Mouse (Mus musculus) forebrain, embryonic 15.5 days (tissue): Measurements from ENCODE around the gene Gm5142. TPM values are rescaled to one million over a fixed set of nuclear protein-coding genes. Genes with fewer than 3 reads are reported as not detected.

Experiments used
- ATAC-seq: fragments of 200-750 bp; cut with Nextera tagmentation; replicated peaks from 2 replicates; pipeline ENCODE4 v1.8.0; 2017; ENCODE audit warnings: mild to moderate bottlenecking, moderate TSS enrichment, moderate library complexity
- H3K27ac ChIP-seq: fragments of 300-500 bp; sonication (generic); replicated peaks from 2 replicates; pipeline ENCODE4 v1.5.1; 2015; ENCODE audit warnings: mild to moderate bottlenecking, inconsistent platforms
- H3K27me3 ChIP-seq: fragments of 300-500 bp; sonication (generic); 2 replicates; pipeline ENCODE4 v1.6.1; 2015; ENCODE audit warnings: inconsistent platforms
- H3K36me3 ChIP-seq: fragments of 300-500 bp; sonication (generic); 2 replicates; pipeline ENCODE4 v1.6.1; 2015; ENCODE audit warnings: mild to moderate bottlenecking, inconsistent platforms
- H3K4me1 ChIP-seq: fragments of 300-500 bp; sonication (generic); 2 replicates; pipeline ENCODE4 v1.6.1; 2015; ENCODE audit warnings: inconsistent platforms
- H3K4me2 ChIP-seq: fragments of 300-500 bp; sonication (generic); replicated peaks from 2 replicates; pipeline ENCODE4 v1.6.1; 2015; ENCODE audit warnings: mild to moderate bottlenecking, inconsistent platforms
- H3K4me3 ChIP-seq: fragments of 300-500 bp; sonication (generic); 2 replicates; pipeline ENCODE4 v1.5.1; 2015; ENCODE audit warnings: mild to moderate bottlenecking, inconsistent platforms
- H3K9ac ChIP-seq: fragments of 300-500 bp; sonication (generic); replicated peaks from 2 replicates; pipeline ENCODE4 v1.6.1; 2015; ENCODE audit warnings: mild to moderate bottlenecking, inconsistent platforms
- H3K9me3 ChIP-seq: fragments of 300-500 bp; sonication (generic); 2 replicates; pipeline ENCODE4 v1.6.1; 2016; ENCODE audit warnings: inconsistent platforms
- WGBS: fragments of 180-500 bp; shearing (Covaris S2); methylation state at CpG from one replicate; pipeline ENCODE4 v1.1.7; 2015; ENCODE audit warnings: mixed read lengths; 5-methylcytosine and 5-hydroxymethylcytosine counted together
- polyA plus RNA-seq: library from polyadenylated mRNA; unstranded; fragments of >200 nt; fragmentation: Nextera tagmentation; extraction: Ambion mirVana; gene quantifications from 2 replicates; pipeline ENCODE4 v1.2.1, GENCODE M21; 2015

Gene Gm5142
- polyA plus RNA-seq = not detected in 2 replicates

GRCm38 (mm10) chr14:59178649-59179048 lies at the start of gene Gm5142:
Gm5142 (minus strand) TSS chr14:59178749.
- Histone ChIP-seq H3K27me3 (no peaks in the 10 kb centered on the region), H3K4me1 (no peaks in the 10 kb centered on the region), H3K9me3 (no peaks in the 10 kb centered on the region), H3K27ac (no peak within 1 kb of the TSS), H3K4me2 (no peak within 1 kb of the TSS), H3K36me3 (no peaks in the 10 kb centered on the region), H3K9ac (no peak within 1 kb of the TSS), H3K4me3 (no peak within 1 kb of the TSS)
- WGBS = 94% methylated on average over 3 of the region's 3 CpGs
- ATAC-seq = no peak

- Histone ChIP-seq H3K4me1 (no peaks in the 10 kb centered on the region), H3K9ac (no peak overlapping the region), H3K4me2 (no peak overlapping the region), H3K4me3 (no peak overlapping the region), H3K9me3 (no peaks in the 10 kb centered on the region), H3K27me3 (no peaks in the 10 kb centered on the region), H3K36me3 (peaks cover 92% of the 10 kb centered on the region), H3K27ac (no peak overlapping the region)
- 96% methylated on average over 11 of the region's 11 CpGs for WGBS
- no peak for ATAC-seq
Measured at GRCm38 (mm10) chr14:59226240-59226639, 47.7 kb upstream of the Gm5142 start.

GRCm38 (mm10) chr14:59219241-59219640 lies 40.7 kb upstream of the Gm5142 start:
- Histone ChIP-seq H3K4me1 (no peaks in the 10 kb centered on the region), H3K27ac (no peak overlapping the region), H3K27me3 (no peaks in the 10 kb centered on the region), H3K4me2 (no peak overlapping the region), H3K36me3 (peaks cover 62% of the 10 kb centered on the region), H3K9ac (no peak overlapping the region), H3K9me3 (no peaks in the 10 kb centered on the region), H3K4me3 (no peak overlapping the region)
- ATAC-seq = no peak
- WGBS = 85% methylated on average over 3 of the region's 3 CpGs

- ATAC-seq = no peak
- H3K27me3 ChIP-seq = no peaks in the 10 kb centered on the region
- H3K36me3 ChIP-seq = peaks cover 17% of the 10 kb centered on the region
- H3K4me2 ChIP-seq = no peak overlapping the region
- no peak overlapping the region for H3K4me3 ChIP-seq
- no peak overlapping the region for H3K27ac ChIP-seq
- no peaks in the 10 kb centered on the region for H3K9me3 ChIP-seq
- no peak overlapping the region for H3K9ac ChIP-seq
- WGBS = 91% methylated on average over 2 of the region's 2 CpGs
- peaks cover 27% of the 10 kb centered on the region for H3K4me1 ChIP-seq
Measured at GRCm38 (mm10) chr14:59209816-59210215, 31.3 kb upstream of the Gm5142 start.

GRCm38 (mm10) chr14:59209003-59209402 lies 30.5 kb upstream of the Gm5142 start:
- 92% methylated on average over 7 of the region's 7 CpGs for WGBS
- no peak overlapping the region for H3K4me2 ChIP-seq
- H3K36me3 ChIP-seq = peaks cover 16% of the 10 kb centered on the region
- H3K9me3 ChIP-seq = no peaks in the 10 kb centered on the region
- no peak overlapping the region for H3K4me3 ChIP-seq
- no peaks in the 10 kb centered on the region for H3K27me3 ChIP-seq
- ATAC-seq = no peak
- H3K4me1 ChIP-seq = peaks cover 35% of the 10 kb centered on the region
- no peak overlapping the region for H3K27ac ChIP-seq
- no peak overlapping the region for H3K9ac ChIP-seq

GRCm38 (mm10) chr14:59205976-59206583 lies 27.5 kb upstream of the Gm5142 start:
- no peaks in the 10 kb centered on the region for H3K27me3 ChIP-seq
- no peak overlapping the region for H3K4me2 ChIP-seq
- no peaks in the 10 kb centered on the region for H3K9me3 ChIP-seq
- no peak overlapping the region for H3K4me3 ChIP-seq
- 43% methylated on average over 10 of the region's 10 CpGs for WGBS
- peaks cover 53% of the 10 kb centered on the region for H3K4me1 ChIP-seq
- peak overlapping the region; percentile 25 for H3K9ac ChIP-seq
- ATAC-seq = no peak
- no peak overlapping the region for H3K27ac ChIP-seq
- no peaks in the 10 kb centered on the region; the same call in 1 of the 2 replicates for H3K36me3 ChIP-seq

- ATAC-seq = no peak
- no peaks in the 10 kb centered on the region for H3K9me3 ChIP-seq
- 28% methylated on average over 7 of the region's 7 CpGs for WGBS
- no peak overlapping the region for H3K4me3 ChIP-seq
- H3K27ac ChIP-seq = no peak overlapping the region; the same call in 1 of the 2 replicates
- no peaks in the 10 kb centered on the region for H3K27me3 ChIP-seq
- H3K4me1 ChIP-seq = peaks cover 56% of the 10 kb centered on the region
- H3K36me3 ChIP-seq = no peaks in the 10 kb centered on the region; the same call in 1 of the 2 replicates
- peak overlapping the region; percentile 95; the same call in 1 of the 2 replicates for H3K4me2 ChIP-seq
- H3K9ac ChIP-seq = peak overlapping the region; percentile 31
Measured at GRCm38 (mm10) chr14:59205461-59205860, 26.9 kb upstream of the Gm5142 start.

- no peak for ATAC-seq
- Histone ChIP-seq H3K27ac (peak overlapping the region; percentile 97), H3K4me1 (peaks cover 47% of the 10 kb centered on the region), H3K27me3 (no peaks in the 10 kb centered on the region), H3K36me3 (no peaks in the 10 kb centered on the region), H3K4me2 (peak overlapping the region; percentile 95), H3K4me3 (peak overlapping the region; percentile 72), H3K9ac (peak overlapping the region; percentile 92), H3K9me3 (no peaks in the 10 kb centered on the region)
- WGBS = 1% methylated on average over 21 of the region's 21 CpGs
Measured at GRCm38 (mm10) chr14:59201604-59202215, 23.2 kb upstream of the Gm5142 start.

- ATAC-seq = peak; percentile 96
- Histone ChIP-seq H3K9me3 (no peaks in the 10 kb centered on the region), H3K27ac (peak within 1 kb of the TSS; percentile 97), H3K36me3 (no peaks in the 10 kb centered on the region), H3K4me2 (peak within 1 kb of the TSS; percentile 95), H3K27me3 (no peaks in the 10 kb centered on the region), H3K9ac (peak within 1 kb of the TSS; percentile 92), H3K4me1 (peaks cover 41% of the 10 kb centered on the region), H3K4me3 (peak within 1 kb of the TSS; percentile 72)
- WGBS = under 1% methylated on average over 95 of the region's 96 CpGs
Measured at GRCm38 (mm10) chr14:59200711-59201603, 22.4 kb upstream of the Gm5142 start, which contains the start of gene Rcbtb1. Rcbtb1 (plus strand) TSS chr14:59201209.

GRCm38 (mm10) chr14:59186121-59186520 lies 7.6 kb upstream of the Gm5142 start:
- Histone ChIP-seq H3K4me1 (no peaks in the 10 kb centered on the region), H3K4me3 (no peak overlapping the region), H3K9me3 (no peaks in the 10 kb centered on the region), H3K27ac (no peak overlapping the region), H3K9ac (no peak overlapping the region), H3K36me3 (no peaks in the 10 kb centered on the region), H3K27me3 (no peaks in the 10 kb centered on the region), H3K4me2 (no peak overlapping the region)
- ATAC-seq = no peak
- WGBS = 91% methylated on average over 2 of the region's 2 CpGs

- no peaks in the 10 kb centered on the region for H3K36me3 ChIP-seq
- no peak overlapping the region for H3K27ac ChIP-seq
- H3K4me3 ChIP-seq = no peak overlapping the region
- ATAC-seq = no peak
- H3K9me3 ChIP-seq = no peaks in the 10 kb centered on the region
- H3K27me3 ChIP-seq = no peaks in the 10 kb centered on the region
- H3K9ac ChIP-seq = no peak overlapping the region
- no peak overlapping the region for H3K4me2 ChIP-seq
- H3K4me1 ChIP-seq = no peaks in the 10 kb centered on the region
Measured at GRCm38 (mm10) chr14:59185514-59185913, 7.0 kb upstream of the Gm5142 start.

GRCm38 (mm10) chr14:59182732-59183131 lies 4.2 kb upstream of the Gm5142 start:
- Histone ChIP-seq H3K4me2 (no peak overlapping the region), H3K27ac (no peak overlapping the region), H3K9me3 (no peaks in the 10 kb centered on the region), H3K36me3 (no peaks in the 10 kb centered on the region), H3K27me3 (no peaks in the 10 kb centered on the region), H3K9ac (no peak overlapping the region), H3K4me1 (no peaks in the 10 kb centered on the region), H3K4me3 (no peak overlapping the region)
- WGBS = 86% methylated on average over 2 of the region's 2 CpGs
- ATAC-seq = no peak
